Mouse (Mus musculus): ENCODE results near the gene Blcap. TPM values are rescaled to one million over a fixed set of nuclear protein-coding genes. Genes with fewer than 3 reads are reported as not detected.
"Not testable (repeated sequence)": the region's sequence is repeated elsewhere in the genome, so short reads cannot be mapped to it uniquely, and the experiment has no call there.

Gene Blcap
- total RNA-seq (2021), result 10 to 100 TPM; 41.0 to 43.3 TPM
- long read RNA-seq, experiment 1, transcript Blcap-202 (2 exons, 2,056 nt), result major isoform, 55 of 56 reads
- long read RNA-seq, experiment 1, partial matches to known transcripts, result 1 of 56 reads
- long read RNA-seq, experiment 1, other reads (novel, unspliced or antisense), result 0 of 56 reads
- long read RNA-seq, experiment 2, transcript Blcap-202 (2 exons, 2,056 nt), result major isoform, 49 of 59 reads
- long read RNA-seq, experiment 2, partial matches to known transcripts, result 0 of 59 reads
- long read RNA-seq, experiment 2, other reads (novel, unspliced or antisense), result 9 of 59 reads

DNA sequence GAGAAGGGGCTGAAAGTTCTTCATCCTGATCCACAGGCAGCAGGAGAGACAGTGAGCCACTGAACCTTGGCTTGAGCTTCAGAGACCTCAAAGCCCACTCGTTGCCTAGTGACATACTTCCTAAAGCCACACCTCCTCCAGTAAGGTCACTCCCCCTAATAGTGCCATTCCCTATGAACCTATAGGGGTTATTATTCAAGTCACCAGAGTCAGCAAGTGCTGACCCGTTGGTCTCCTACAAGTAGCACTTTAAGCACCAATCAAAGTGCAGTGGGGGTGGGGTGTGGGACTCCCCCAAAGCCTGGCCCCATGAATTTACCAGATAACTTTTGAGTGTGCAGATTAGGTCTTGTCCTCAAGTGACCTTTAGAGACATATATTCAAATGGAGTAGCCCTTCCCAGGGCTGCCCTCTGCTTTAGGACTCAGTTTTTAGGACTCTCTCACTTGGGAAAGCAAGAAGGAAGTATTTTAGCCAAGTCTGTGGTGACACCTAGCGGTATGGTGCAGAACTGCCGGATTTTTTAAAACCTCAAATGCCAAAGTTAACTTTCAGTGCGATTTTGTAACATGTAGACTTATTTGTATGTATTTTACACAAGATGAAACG, at the start of gene Blcap:
TSS of gene Blcap (minus strand) at position 51 of the 609 bp plus-strand sequence.
- peak in 1 of 2 experiments; percentile 42 for DNase-seq (ENCODE audit: low spot score in 2 of 2)

DNA sequence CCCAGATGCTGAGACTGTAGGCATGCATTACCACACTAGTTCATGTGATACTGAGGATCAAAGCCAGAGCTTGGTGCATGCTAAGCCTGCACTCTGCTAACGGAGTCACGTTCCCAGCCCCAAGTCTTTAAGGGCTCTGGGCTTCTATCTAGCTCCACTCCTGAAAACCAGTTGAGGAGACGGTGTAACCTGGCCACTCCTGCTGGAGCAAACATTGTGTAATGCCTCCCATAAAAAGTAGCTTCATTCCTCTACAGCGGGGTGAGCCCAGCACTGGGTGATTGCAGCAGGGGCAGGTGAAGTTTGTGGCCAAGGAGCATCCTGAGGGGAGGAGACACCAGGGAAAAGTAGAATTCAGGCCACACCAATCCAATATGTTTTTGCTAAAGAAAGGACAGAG, 47.3 kb upstream of the Blcap start:
- no peak for DNase-seq (ENCODE audit: low spot score in 2 of 2)

DNA sequence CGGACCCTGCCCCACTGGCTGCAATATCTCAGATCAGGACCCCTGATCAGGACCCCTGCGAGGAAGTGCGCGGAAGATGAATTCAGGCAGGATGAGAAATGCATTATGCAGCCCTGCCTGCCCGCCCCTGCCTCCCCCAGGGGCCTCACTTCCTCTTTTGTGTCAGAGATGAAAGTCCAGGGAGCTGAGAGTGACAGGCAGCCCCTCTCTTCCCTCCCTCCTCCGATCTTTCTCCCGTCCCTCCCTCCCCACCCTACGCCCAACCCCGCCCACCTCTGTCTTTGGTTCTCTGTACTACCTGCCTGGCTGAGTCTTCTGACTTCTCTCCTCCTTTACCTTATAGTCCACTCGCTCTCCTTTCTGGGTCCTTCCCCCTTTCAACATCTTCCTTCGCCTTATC, 42.9 kb upstream of the Blcap start:
- no peak for DNase-seq (ENCODE audit: low spot score in 2 of 2)

DNA sequence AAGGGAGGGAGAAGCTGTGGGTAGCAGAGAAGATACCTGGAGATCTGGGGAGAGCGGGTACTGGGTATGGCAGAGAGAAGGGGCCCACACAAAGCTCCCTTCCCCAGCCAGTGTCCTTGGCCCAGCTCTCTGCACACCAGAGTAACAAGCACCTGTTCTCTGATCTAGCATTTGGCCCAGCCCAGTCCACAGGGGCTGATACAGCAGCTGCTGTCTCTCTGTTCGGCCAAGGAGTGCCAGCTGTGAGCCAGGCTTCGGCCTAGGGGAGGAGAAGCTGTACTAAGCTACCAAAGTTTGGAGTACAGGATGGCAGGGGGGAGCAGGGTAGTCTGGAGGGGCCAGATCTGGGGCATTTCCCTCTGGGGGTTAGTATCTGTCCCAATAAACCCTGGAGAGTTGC, 40.7 kb upstream of the Blcap start:
- peak in 1 of 2 experiments; percentile 33 for DNase-seq (ENCODE audit: low spot score in 2 of 2)

DNA sequence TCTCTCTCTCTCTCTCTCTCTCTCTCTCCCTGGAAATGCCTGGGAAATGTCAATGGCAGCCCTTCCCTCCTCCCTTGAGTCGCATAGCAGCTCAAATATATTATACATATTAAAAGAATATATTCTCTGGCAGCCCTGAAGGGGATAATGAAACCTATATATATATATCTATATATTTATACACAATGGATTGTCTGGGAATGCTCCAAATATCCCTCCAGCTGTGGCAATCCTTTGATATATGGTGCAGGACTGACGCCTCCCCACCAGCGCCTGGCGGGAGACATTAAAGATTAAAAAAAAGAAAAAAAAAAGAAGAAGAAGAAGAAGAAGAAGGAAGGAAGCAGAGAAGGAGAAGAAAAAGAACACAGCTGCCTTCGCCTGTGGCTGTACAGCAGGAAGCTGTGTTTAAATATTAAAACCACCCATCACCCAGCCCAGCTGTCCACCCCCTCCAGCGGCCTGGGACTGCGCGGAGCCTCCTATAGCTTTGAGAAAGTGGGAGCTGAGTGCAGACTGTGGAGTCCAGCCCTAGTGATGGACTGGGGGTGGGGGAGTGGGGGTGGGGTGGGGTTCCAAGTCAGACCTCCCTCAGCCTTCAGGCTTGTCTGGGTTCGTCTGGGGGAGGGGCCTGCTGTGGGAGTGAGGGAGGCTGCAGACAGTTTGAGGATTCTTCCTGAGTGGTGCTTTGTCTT, 36.6 kb upstream of the Blcap start:
- no peak for DNase-seq (ENCODE audit: low spot score in 2 of 2)

DNA sequence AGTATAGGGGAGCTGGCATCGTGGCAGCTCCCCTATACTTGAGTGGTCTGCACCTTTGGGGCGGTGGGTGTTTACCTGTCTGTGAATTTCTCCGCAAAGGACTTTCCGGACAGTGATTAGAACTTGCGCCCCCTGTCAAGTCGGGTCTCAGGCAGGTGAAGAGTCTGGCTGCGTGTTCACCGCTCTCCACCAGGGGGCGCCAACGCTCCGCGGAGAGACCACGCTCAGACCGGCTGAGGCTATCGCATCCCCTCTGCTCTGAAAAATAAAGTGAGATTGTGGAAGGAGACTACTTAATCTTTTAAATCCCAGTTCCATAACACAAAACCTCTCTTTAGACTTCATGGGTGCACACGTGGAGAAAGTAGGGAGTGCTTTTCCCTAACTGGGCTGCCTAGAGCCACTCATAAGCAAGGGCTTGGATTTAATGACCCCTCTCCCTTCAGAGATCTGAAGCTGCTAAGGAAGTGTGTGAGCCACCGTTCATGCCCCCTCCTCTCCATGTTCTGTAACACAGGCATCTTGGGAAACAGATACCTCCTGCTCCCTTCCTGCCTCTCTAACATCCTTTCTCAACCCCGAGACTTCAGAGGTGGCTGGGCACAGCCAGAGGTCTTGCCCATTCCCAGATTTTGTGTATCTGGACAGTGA, 34.1 kb upstream of the Blcap start:
- DNase-seq (ENCODE audit: low spot score in 2 of 2), result peak; percentile 73 to 78

DNA sequence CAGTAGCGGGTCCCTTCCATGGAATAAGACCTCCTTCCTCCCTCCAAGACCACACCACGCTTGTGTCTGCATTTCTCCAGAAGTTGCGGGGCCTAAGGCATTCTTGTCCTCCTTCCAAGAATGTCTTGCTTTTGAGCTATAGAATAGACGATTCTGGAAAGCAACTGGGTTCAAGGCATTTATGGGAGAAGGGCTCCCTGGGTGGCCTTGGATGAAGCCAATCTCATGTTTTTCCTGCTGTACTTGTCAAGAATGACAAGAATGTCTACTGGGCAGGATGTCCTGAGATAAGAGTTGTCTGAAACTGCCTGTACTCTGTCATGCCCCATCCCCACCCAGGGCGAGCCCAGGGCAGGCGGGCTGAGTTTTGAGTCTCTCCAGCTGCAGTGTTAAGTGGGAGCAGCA, 30.4 kb upstream of the Blcap start:
- DNase-seq (ENCODE audit: low spot score in 2 of 2), result no peak

DNA sequence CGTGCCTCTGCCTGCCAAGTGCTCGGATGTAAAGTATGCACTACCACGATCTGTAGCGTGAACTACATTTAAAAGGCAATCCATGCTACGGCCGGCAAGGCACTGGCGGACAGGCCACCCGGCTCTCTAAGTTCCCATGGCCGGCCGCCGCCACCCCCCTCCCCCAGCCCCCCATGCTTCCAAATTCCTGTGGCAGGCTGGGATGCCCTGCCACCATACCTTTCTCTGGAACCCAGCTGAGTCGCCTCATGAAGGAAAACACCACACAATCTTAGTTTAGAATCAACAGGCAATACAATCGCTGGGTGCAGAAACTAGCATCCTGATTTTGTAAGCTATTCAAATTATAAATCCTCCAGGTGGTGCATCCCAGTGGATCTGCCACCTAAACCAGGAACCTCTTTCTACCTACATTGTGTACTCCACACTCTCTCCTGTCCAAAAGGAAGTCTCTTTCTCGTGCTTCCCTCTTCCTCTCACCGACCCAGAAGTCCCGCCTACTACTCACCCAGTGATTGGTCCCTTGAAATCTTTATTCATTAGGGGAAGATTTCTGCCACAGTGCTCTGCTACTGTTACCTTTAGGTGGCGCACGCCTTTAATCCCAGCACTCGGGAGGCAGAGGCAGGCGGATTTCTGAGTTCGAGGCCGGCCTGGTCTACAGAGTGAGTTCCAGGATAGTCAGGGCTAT, 25.9 kb upstream of the Blcap start:
- no peak for DNase-seq (ENCODE audit: low spot score in 2 of 2)

DNA sequence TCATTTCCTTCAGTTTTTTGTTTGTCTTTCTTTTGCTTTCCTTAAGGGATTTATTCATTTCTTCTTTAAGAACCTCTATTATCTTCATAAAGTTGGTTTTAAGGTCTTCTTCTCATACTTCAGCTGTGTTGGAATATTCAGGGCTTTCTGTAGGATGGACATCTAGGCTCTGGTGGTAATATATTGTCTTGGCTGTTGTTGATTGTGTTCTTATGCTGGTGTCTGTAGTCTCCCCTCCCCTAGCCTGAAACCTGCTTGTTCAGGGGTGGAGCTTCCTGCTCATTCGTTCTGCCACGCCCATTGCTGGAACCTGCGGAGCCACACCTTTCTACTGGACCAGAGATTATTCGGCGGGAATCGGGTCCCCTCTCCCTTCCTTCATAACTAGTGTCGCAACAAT, 14.3 kb upstream of the Blcap start:
- DNase-seq (ENCODE audit: low spot score in 2 of 2), result not testable (repeated sequence)

DNA sequence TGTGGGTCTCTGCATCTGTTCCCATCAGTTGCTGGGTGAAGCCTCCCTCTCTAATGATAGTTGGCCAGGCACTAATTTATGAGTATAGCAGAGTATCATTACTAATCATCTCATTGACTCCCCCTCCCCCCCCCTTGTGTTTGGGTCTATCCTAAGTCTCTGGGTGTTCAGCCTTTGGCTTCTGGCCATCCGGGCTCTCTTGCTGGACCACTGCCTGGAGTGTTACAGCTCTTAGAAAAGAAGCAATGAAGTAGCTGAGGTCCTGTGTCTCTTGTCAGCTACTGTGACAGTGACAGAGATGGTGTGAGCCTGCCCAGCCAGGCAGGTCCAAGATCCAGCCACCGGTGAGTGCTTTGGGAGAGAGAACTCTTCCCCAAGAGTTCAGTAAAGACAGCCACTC, 1.7 kb upstream of the Blcap start:
- DNase-seq (ENCODE audit: low spot score in 2 of 2), result no peak

DNA sequence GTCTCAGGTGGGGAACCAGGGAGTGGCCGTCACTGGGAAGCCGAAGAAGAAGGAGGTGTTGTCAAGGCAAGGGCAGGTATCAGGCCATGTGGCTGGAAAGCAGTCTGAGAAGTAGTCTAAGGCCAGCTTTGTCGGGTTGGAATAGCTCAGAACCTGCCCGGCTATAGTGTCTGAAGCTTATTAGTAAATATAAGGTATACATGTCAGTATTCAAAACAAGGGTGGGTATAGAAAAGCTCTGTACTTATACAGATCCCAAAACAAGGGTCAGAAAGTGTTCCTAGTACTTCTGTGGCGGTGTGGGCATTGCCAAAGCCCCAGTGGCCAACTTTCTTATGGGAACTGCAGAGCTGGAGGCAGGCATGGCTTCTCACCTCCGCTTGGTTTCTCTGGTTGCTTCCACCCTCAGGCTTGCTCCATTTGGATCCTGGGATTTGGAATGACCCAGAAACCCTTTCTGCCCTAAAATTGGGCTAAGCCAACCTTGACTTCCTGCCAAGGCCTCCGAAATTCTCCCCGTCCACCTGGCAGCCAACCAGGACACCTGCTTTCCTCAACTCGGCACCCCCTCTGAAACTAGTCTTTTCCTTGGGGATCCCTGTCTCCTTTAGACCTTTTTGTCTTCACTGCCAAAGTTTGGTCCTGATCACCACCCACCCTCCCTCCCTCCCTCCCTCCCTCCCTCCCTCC, 1.1 kb downstream of the Blcap start:
- no peak for DNase-seq (ENCODE audit: low spot score in 2 of 2)

DNA sequence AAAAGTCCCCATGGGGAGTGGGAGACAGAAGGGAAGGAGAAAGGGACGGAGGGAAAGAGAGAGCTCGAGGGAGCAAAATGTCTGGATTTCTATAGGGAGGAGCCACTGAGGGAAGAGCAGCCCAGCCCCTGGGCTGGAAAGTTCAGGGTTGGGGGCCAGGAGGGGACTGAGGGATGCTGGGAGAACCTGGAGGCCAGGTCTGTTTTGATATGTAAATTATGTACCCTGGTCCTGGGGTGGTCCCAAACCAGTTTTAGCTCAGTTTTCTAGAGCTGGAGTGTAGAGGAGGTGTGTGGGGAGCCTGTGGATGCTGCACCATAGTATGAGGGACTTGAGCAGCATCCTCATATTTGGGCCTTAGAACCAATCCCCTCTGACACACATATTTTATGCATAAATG, 2.2 kb downstream of the Blcap start:
- DNase-seq (ENCODE audit: low spot score in 2 of 2), result no peak

DNA sequence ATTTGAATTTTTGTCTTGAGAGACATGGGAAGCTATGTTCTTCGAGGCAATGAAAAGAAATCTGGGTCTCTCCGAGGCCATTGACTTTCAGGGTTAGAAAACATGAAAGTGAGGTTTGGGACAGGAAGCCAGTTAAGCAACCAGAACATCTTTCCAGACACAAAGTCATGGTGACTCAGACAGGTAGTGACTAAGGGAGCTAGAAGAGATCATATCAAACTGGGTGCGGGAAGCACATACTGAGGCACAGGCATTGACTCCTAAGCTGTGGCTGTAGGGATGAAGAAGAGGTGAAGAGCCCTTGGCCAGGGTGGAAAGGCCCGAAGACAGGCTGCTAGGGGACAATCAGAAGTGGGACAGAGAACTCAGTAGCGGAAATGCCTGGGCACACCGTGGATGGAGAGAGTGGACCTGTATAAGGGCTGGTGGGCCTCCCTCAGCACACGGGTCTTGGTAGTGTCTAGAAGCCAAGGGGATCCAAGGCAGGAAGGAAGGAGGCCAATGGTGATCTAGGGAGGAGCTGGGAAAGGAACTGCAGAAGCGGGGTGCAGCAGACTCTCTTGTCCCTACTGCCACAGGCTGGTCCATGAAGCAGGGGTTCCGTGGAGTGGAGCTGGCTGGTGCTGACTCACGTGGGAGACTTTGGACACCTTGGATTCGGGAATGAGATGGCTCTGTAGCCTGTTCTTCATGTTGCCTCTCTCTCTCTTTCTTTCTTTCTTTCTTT, 3.7 kb downstream of the Blcap start:
- no peak for DNase-seq (ENCODE audit: low spot score in 2 of 2)

DNA sequence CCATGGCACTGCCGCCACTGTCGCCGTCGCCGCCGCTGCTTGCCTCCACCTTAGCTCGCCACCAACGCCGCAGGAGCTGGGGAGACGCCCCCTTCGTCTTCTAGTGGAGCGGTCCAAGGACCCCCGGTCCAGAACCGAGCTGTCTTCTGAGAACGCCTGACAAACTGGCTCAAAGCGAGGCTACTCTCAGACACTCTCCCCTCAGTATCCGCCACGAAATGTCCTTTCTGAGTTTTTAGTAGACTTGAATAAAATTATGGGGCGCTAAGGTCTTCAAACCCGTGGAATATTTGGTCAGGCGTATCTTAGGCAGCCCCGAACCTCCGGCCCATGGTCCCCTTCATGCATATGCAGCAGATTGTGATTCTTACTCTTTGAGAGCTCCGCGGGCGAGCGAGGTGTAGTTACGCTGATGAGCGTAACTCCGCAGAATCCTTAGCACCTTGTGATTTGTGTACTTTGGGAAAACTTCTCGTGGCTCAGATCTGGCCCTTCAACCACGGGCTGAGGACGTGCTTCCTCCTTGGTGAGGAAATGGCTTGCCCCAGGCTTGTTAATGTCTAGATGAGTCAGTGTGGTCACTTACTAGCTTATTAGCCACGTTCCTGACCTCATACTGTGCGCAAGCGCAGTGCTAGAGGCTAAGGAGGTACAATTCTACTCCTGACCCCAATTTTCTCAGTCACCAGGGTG, 4.7 kb downstream of the Blcap start:
- DNase-seq (ENCODE audit: low spot score in 2 of 2), result peak; percentile 55 to 85

DNA sequence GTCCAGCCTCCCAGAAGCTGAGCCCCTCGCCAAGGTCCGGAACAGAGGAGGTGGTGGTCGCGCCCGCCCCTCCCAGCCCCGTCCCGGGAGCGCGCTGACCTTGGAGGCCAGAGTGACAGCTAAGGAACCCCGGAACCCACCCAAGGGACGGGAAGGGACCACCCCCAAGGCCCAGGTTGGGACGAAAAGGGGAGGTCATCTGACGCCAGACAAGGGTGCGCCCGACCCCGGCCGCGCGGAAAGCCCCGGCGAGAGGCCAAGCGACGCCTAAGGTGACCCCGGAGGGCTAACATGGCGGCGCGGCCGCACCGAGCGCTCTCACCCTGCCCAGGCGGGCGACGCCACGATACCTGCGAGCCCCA, 5.2 kb downstream of the Blcap start:
- DNase-seq (ENCODE audit: low spot score in 2 of 2), result no peak

DNA sequence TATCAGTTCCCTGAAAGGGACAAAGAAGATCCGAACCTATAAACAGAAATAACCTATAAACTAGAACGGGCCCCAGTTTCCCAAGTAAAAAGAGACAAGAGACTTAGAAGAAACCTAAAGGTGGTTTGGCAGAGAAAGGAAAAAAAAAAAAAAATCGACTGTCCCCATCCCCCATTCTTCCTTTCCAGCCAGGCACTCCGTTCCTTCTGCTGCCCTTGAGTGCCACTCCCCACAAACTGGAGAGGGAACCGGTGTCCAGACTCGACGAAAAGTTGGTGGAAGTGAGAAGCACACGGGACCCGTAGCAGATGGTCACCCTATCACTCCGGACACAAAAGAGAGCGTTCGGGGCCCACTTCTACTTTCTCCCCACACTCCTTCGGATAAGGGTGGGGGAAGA, 5.6 kb downstream of the Blcap start:
- no peak for DNase-seq (ENCODE audit: low spot score in 2 of 2)

DNA sequence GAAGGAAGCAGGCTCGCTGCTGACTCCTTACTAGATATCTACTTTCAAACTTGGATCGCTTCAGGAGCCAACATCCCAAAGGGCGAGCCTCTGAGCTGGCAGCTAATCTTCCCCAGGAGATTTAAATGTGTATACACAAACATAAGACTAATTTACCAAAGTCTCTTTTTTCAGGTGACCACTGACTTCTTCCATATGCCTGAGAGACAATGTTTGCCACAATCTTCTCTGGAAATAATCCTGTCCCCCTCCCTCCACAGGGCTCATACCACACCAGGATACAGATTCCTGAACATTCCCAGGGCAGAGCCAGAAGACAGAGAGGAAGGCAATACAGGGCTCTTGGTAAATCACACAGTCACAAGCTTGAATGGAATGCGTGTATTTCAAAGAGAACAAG, 6.4 kb downstream of the Blcap start:
- no peak for DNase-seq (ENCODE audit: low spot score in 2 of 2)

DNA sequence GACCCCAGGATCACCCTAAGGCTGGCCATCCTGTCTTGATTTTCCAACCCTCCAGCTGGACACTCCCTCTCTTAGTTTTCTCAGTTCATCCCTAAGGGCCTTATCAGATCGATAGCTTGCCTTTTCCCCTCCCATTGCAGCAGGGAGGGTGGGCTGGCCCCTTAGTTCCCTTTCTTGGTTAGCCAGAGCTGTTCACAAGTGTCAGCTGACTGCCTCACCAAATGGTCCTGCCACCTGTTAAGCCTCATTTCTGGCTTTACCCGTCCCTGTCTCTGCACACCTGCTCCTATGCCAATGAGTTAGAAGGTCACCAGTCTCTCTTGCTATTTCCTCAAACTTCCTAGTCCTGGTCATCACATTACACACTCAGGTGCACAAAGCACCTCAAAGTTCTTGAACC, 8.0 kb downstream of the Blcap start:
- DNase-seq (ENCODE audit: low spot score in 2 of 2), result no peak

DNA sequence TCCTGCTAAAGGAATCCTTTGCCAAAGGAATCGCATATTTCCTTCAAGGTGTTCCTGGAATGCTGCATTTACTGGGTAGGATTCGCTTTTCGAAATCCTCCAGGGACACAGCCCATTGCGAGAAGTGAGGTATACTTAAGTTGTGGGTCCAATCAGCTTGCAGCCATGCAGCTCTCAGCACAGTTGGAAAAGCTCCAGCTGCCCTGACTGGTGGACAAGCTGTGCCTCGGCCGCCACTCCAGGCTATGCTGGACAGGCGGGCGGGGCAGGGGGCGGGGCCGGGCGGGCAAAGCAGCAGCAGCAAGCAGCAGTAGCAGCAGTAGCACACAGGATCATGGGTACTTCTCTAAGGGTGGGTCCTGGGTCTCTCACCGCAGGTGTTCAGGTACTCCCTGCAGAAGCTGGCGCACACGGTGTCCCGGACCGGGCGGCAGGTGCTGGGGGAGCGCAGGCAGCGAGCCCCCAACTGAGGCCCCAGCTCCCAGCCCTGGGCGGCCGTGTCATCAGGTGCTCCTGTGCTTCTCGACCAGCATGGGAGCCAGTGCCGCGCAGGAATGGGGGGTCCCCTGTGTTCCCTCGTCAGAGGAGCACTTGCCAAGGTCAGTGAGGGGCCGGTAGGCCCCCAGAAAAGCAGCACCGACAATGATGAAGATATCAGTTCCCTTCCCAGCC, 9.8 kb downstream of the Blcap start:
- peak; percentile 56 to 87 for DNase-seq (ENCODE audit: low spot score in 2 of 2)
